Mouse (Mus musculus): ENCODE measurements around the gene Ifrd2. TPM values are rescaled to one million over a fixed set of nuclear protein-coding genes. Genes with fewer than 3 reads are reported as not detected.

The Ifrd2 gene
- 10 to 100 TPM; 48.5 to 50.4 TPM for total RNA-seq (2021)
- long read RNA-seq, experiment 1, transcript Ifrd2-201 (12 exons, 2,056 nt) = major isoform, 77 of 84 reads
- long read RNA-seq, experiment 1, partial matches to known transcripts = 3 of 84 reads
- long read RNA-seq, experiment 1, other reads (novel, unspliced or antisense) = 4 of 84 reads
- long read RNA-seq, experiment 2, transcript Ifrd2-201 (12 exons, 2,056 nt) = major isoform, 71 of 78 reads
- long read RNA-seq, experiment 2, partial matches to known transcripts = 2 of 78 reads
- long read RNA-seq, experiment 2, other reads (novel, unspliced or antisense) = 5 of 78 reads

GRCm38 (mm10) chr9:107586974-107587832, at the start of gene Ifrd2:
Ifrd2 (plus strand) TSS chr9:107587642.
- H3K27ac ChIP-seq = peak within 1 kb of the TSS; percentile 96
- no peak for TF ChIP-seq CTCF (IDR thresholded peaks at IDR 0.05)
- intact Hi-C loops (cut with DNase I) = no loop called here
- H3K4me3 ChIP-seq = peak within 1 kb of the TSS; percentile 98
- DNase-seq = peak; percentile 97

GRCm38 (mm10) chr9:107538231-107538630, 49.2 kb upstream of the Ifrd2 start:
- Histone ChIP-seq H3K27ac (no peak overlapping the region), H3K4me3 (no peak overlapping the region)
- intact Hi-C loops (cut with DNase I) = no loop called here
- DNase-seq = no peak
- TF ChIP-seq CTCF (IDR thresholded peaks at IDR 0.05) = no peak

GRCm38 (mm10) chr9:107538711-107539110, 48.7 kb upstream of the Ifrd2 start:
- Histone ChIP-seq H3K27ac (no peak overlapping the region), H3K4me3 (no peak overlapping the region)
- no peak for DNase-seq
- intact Hi-C loops (cut with DNase I) = no loop called here
- no peak for TF ChIP-seq CTCF (IDR thresholded peaks at IDR 0.05)

- no peak overlapping the region for H3K27ac ChIP-seq
- no peak overlapping the region for H3K4me3 ChIP-seq
- intact Hi-C loops (cut with DNase I) = no loop called here
- TF ChIP-seq CTCF (IDR thresholded peaks at IDR 0.05) = no peak
- no peak for DNase-seq
Observed at GRCm38 (mm10) chr9:107539940-107540339, 47.5 kb upstream of the Ifrd2 start.

GRCm38 (mm10) chr9:107540420-107540819, 47.0 kb upstream of the Ifrd2 start:
- intact Hi-C loops (cut with DNase I) = no loop called here
- no peak for TF ChIP-seq CTCF (IDR thresholded peaks at IDR 0.05)
- Histone ChIP-seq H3K27ac (no peak overlapping the region), H3K4me3 (no peak overlapping the region)
- no peak for DNase-seq

GRCm38 (mm10) chr9:107541005-107541404, 46.4 kb upstream of the Ifrd2 start:
- TF ChIP-seq CTCF (IDR thresholded peaks at IDR 0.05) = no peak
- no peak overlapping the region; the same call in 1 of the 2 replicates for H3K27ac ChIP-seq
- no peak for DNase-seq
- intact Hi-C loops (cut with DNase I) = no loop called here
- H3K4me3 ChIP-seq = peak overlapping the region; percentile 88

- DNase-seq = peak; percentile 96
- Histone ChIP-seq H3K27ac (peak within 1 kb of the TSS; percentile 95), H3K4me3 (peak within 1 kb of the TSS; percentile 88)
- TF ChIP-seq CTCF (IDR thresholded peaks at IDR 0.05) = no peak
- intact Hi-C loops (cut with DNase I) = no loop called here
Observed at GRCm38 (mm10) chr9:107541474-107542351, 45.7 kb upstream of the Ifrd2 start, which contains the start of the genes Cyb561d2 and Nprl2. Cyb561d2 (minus strand) TSS chr9:107542193. Nprl2 (plus strand) TSS chr9:107542226.

GRCm38 (mm10) chr9:107542352-107542686, 45.1 kb upstream of the Ifrd2 start:
- intact Hi-C loops (cut with DNase I) = no loop called here
- TF ChIP-seq CTCF (IDR thresholded peaks at IDR 0.05) = no peak
- no peak for DNase-seq
- H3K4me3 ChIP-seq = peak overlapping the region; percentile 88
- peak overlapping the region; percentile 95 for H3K27ac ChIP-seq

GRCm38 (mm10) chr9:107542721-107543120, 44.7 kb upstream of the Ifrd2 start:
- DNase-seq = no peak
- Histone ChIP-seq H3K27ac (peak overlapping the region; percentile 95), H3K4me3 (peak overlapping the region; percentile 88)
- intact Hi-C loops (cut with DNase I) = no loop called here
- TF ChIP-seq CTCF (IDR thresholded peaks at IDR 0.05) = no peak

- TF ChIP-seq CTCF (IDR thresholded peaks at IDR 0.05) = no peak
- no peak overlapping the region for H3K27ac ChIP-seq
- no peak for DNase-seq
- H3K4me3 ChIP-seq = no peak overlapping the region
- intact Hi-C loops (cut with DNase I) = no loop called here
Observed at GRCm38 (mm10) chr9:107543299-107543698, 44.1 kb upstream of the Ifrd2 start.

GRCm38 (mm10) chr9:107544196-107544700, 43.2 kb upstream of the Ifrd2 start:
- intact Hi-C loops (cut with DNase I) = no loop called here
- no peak for TF ChIP-seq CTCF (IDR thresholded peaks at IDR 0.05)
- Histone ChIP-seq H3K4me3 (no peak overlapping the region), H3K27ac (no peak overlapping the region)
- no peak for DNase-seq

GRCm38 (mm10) chr9:107544729-107545128, 42.7 kb upstream of the Ifrd2 start:
- TF ChIP-seq CTCF (IDR thresholded peaks at IDR 0.05) = no peak
- no peak for DNase-seq
- H3K4me3 ChIP-seq = no peak overlapping the region
- intact Hi-C loops (cut with DNase I) = no loop called here
- H3K27ac ChIP-seq = no peak overlapping the region
